ENCODE assay signal across 14 mouse cellular contexts in the genomic region with DNA sequence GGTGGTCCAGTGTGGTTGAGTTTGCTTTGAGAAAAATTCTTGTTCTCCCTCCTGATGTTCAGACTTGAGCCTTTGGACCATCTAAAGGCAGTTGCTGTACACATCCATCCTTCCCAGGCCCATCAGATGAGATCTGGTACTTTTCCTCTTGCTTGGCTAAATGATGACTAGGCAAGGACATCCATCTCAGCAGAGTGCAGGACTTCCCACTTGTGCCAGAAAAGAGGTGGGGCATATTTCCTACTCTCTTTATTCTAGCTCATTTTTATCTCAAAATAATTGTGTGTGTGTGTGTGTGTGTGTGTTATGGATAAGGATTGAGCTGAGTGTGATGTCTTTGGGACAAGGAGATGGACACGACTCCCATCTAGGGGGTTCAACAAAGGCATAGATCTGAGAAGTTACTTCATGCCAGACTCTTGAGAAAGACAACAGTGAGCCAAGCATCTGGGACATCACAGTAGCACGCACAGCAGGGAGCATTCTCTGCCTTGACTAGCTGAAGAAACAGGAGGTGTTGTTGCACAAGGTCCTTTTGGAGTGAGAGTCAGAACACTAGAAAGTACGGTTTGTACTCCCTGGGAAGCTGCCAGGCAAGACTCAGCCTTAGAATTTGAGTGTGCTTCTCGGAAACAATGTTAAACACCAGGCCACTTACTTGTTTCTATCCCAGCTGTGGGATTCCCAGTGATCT.
A peak's percentile ranks its signal among the peaks of the same experiment; 100 is the strongest.
DNase-seq lines count a peak whose midpoint lies in the region; ATAC-seq and TF ChIP-seq lines count a peak whose summit lies in the region.
"Had no signal": no experiment of that assay in that cellular context is flagged by ENCODE, and none has a peak within 500 bp of the region (broad histone marks: within the 10 kb centered on the region; RNA-seq: fewer than 3 reads in every experiment).

No protein-coding gene starts in this region.

- TF ChIP-seq CTCF in lung, embryonic 14.5 days (IDR thresholded peaks at IDR 0.05; ENCODE audit: low read depth): no peak; the same call in 1 of the 2 replicates
- TF ChIP-seq CTCF in small intestine, adult 2 months (IDR thresholded peaks at IDR 0.05; ENCODE audit: extremely low read depth, insufficient read length, insufficient replicate concordance, low read depth, low read length): no peak

- peak; percentile 79 to 82 for DNase-seq in adrenal gland, adult (ENCODE audit: inconsistent age in 2 of 2, low spot score in 1 of 2)
- DNase-seq in adrenal gland, postnatal 25 days: no peak
- no peak for DNase-seq in liver, embryonic 11.5 days (ENCODE audit: low spot score)
- peak; percentile 91 for DNase-seq in lung, embryonic 14.5 days
- no peak for DNase-seq in forebrain, embryonic 14.5 days (ENCODE audit: low spot score)
- no peak for DNase-seq in left cerebral cortex, adult 8-10 months (ENCODE audit: low spot score in 2 of 2)
- DNase-seq: liver, embryonic 13.5 days; right cerebral cortex, adult 18-20 months; thymus, postnatal 36 days had no signal

- H3K4me1 ChIP-seq in liver, embryonic 16.5 days (ENCODE audit: control insufficient read depth, low read depth, low read length): no peaks in the 10 kb centered on the region; the same call in 1 of the 2 replicates
- H3K4me1 ChIP-seq in liver, embryonic 11.5 days (replicated peaks; ENCODE audit: control insufficient read depth, insufficient read depth, low read length): no peaks in the 10 kb centered on the region
- H3K4me1 ChIP-seq in lung, embryonic 14.5 days (ENCODE audit: insufficient read depth): peaks cover 3% of the 10 kb centered on the region; the same call in 1 of the 2 replicates
- H3K4me1 ChIP-seq in small intestine, adult 2 months (ENCODE audit: control insufficient read depth, insufficient read depth, insufficient read length, low read length): 0 out of 2 replicates have a peak, but pooled peaks cover 2% of the 10 kb centered on the region
- no peaks in the 10 kb centered on the region for H3K4me1 ChIP-seq in forebrain, embryonic 14.5 days (ENCODE audit: control insufficient read depth, insufficient read depth, low read length)
- H3K4me1 ChIP-seq: intestine, embryonic 15.5 days had no signal

- ATAC-seq in liver, embryonic 16.5 days (ENCODE audit: low read depth): 0 out of 2 replicates have a peak, but pooled peaks have one; percentile 42
- no peak for ATAC-seq in liver, embryonic 11.5 days (replicated peaks; ENCODE audit: low FRiP score)
- ATAC-seq in lung, embryonic 14.5 days (ENCODE audit: insufficient read depth): peak; percentile 93
- ATAC-seq in forebrain, embryonic 14.5 days: no peak
- ATAC-seq: intestine, embryonic 15.5 days; midbrain, embryonic 15.5 days had no signal

- TF ChIP-seq POLR2A in small intestine, adult 2 months (IDR thresholded peaks at IDR 0.05; ENCODE audit: low read depth, low read length): no peak

- WGBS in liver, embryonic 16.5 days (ENCODE audit: insufficient replicate concordance): 44% methylated on average over 4 of the region's 4 CpGs
- WGBS in liver, embryonic 11.5 days: 80% methylated on average over 4 of the region's 4 CpGs
- 37% methylated on average over 4 of the region's 4 CpGs for WGBS in lung, embryonic 14.5 days
- 71% methylated on average over 4 of the region's 4 CpGs for WGBS in small intestine, adult 2 months
- WGBS in forebrain, embryonic 14.5 days: 77% methylated on average over 4 of the region's 4 CpGs

- no peak overlapping the region for H3K9ac ChIP-seq in liver, embryonic 16.5 days (ENCODE audit: low read depth, low read length)
- H3K9ac ChIP-seq in liver, embryonic 11.5 days (ENCODE audit: low read depth, low read length): no peak overlapping the region
- no peak overlapping the region for H3K9ac ChIP-seq in lung, embryonic 14.5 days
- no peak overlapping the region for H3K9ac ChIP-seq in forebrain, embryonic 14.5 days (ENCODE audit: low read length)
- H3K9ac ChIP-seq: intestine, embryonic 15.5 days; liver, embryonic 13.5 days; midbrain, embryonic 15.5 days; neural tube, embryonic 13.5 days had no signal

- no peak overlapping the region for H3K4me3 ChIP-seq in liver, embryonic 16.5 days (ENCODE audit: low read depth, low read length)
- no peak overlapping the region for H3K4me3 ChIP-seq in liver, embryonic 11.5 days (ENCODE audit: low read depth, low read length)
- H3K4me3 ChIP-seq in lung, embryonic 14.5 days (ENCODE audit: low read depth, low read length): no peak overlapping the region
- H3K4me3 ChIP-seq in small intestine, adult 2 months (ENCODE audit: low read depth, low read length): no peak overlapping the region
- no peak overlapping the region for H3K4me3 ChIP-seq in forebrain, embryonic 14.5 days (ENCODE audit: low read depth, low read length)
- H3K4me3 ChIP-seq: intestine, embryonic 15.5 days; liver, embryonic 13.5 days; midbrain, embryonic 15.5 days; neural tube, embryonic 13.5 days had no signal

- H3K36me3 ChIP-seq in liver, embryonic 16.5 days (ENCODE audit: control insufficient read depth, insufficient read depth): no peaks in the 10 kb centered on the region
- H3K36me3 ChIP-seq in liver, embryonic 11.5 days (ENCODE audit: control insufficient read depth, insufficient read depth, low read length): no peaks in the 10 kb centered on the region
- no peaks in the 10 kb centered on the region for H3K36me3 ChIP-seq in lung, embryonic 14.5 days (ENCODE audit: insufficient read depth)
- no peaks in the 10 kb centered on the region for H3K36me3 ChIP-seq in small intestine, adult 2 months (ENCODE audit: control insufficient read depth, insufficient read depth, low read length)
- no peaks in the 10 kb centered on the region for H3K36me3 ChIP-seq in forebrain, embryonic 14.5 days (ENCODE audit: control insufficient read depth, insufficient read depth, low read length)
- H3K36me3 ChIP-seq: intestine, embryonic 15.5 days; liver, embryonic 13.5 days; midbrain, embryonic 15.5 days; neural tube, embryonic 13.5 days had no signal

- H3K9me3 ChIP-seq in liver, embryonic 16.5 days (replicated peaks; ENCODE audit: control insufficient read depth, low read length): no peaks in the 10 kb centered on the region
- no peaks in the 10 kb centered on the region for H3K9me3 ChIP-seq in liver, embryonic 11.5 days (ENCODE audit: control insufficient read depth, low read length)
- no peaks in the 10 kb centered on the region for H3K9me3 ChIP-seq in lung, embryonic 14.5 days (ENCODE audit: low read depth, low read length)
- no peaks in the 10 kb centered on the region for H3K9me3 ChIP-seq in forebrain, embryonic 14.5 days (replicated peaks; ENCODE audit: control insufficient read depth, low read length)
- H3K9me3 ChIP-seq: intestine, embryonic 15.5 days; liver, embryonic 13.5 days; midbrain, embryonic 15.5 days; neural tube, embryonic 13.5 days had no signal

- H3K27me3 ChIP-seq in liver, embryonic 16.5 days (ENCODE audit: control insufficient read depth, insufficient read depth, low read depth, low read length): no peaks in the 10 kb centered on the region
- no peaks in the 10 kb centered on the region for H3K27me3 ChIP-seq in liver, embryonic 11.5 days (replicated peaks; ENCODE audit: control insufficient read depth, insufficient read depth, low read length)
- H3K27me3 ChIP-seq in lung, embryonic 14.5 days (ENCODE audit: insufficient read depth, low read length): no peaks in the 10 kb centered on the region
- no peaks in the 10 kb centered on the region for H3K27me3 ChIP-seq in small intestine, adult 2 months (ENCODE audit: control insufficient read depth, insufficient read depth, low read length)
- no peaks in the 10 kb centered on the region for H3K27me3 ChIP-seq in forebrain, embryonic 14.5 days (replicated peaks; ENCODE audit: control insufficient read depth, insufficient read depth, low read length)
- H3K27me3 ChIP-seq: intestine, embryonic 15.5 days; liver, embryonic 13.5 days; midbrain, embryonic 15.5 days; neural tube, embryonic 13.5 days had no signal

- no peak overlapping the region for H3K27ac ChIP-seq in liver, embryonic 16.5 days (ENCODE audit: low read length)
- H3K27ac ChIP-seq in liver, embryonic 11.5 days (ENCODE audit: low read depth, low read length): no peak overlapping the region
- peak overlapping the region; percentile 55 for H3K27ac ChIP-seq in lung, embryonic 14.5 days (ENCODE audit: low read depth)
- 0 out of 2 replicates have a peak overlapping the region, but pooled peaks have one; percentile 35 for H3K27ac ChIP-seq in small intestine, adult 2 months (ENCODE audit: insufficient read depth, low read depth, low read length)
- no peak overlapping the region for H3K27ac ChIP-seq in forebrain, embryonic 14.5 days (ENCODE audit: low read depth, low read length)
- H3K27ac ChIP-seq: intestine, embryonic 15.5 days; liver, embryonic 13.5 days; midbrain, embryonic 15.5 days; neural tube, embryonic 13.5 days had no signal

- no peak overlapping the region for H3K4me2 ChIP-seq in liver, embryonic 16.5 days (ENCODE audit: low read depth, low read length)
- H3K4me2 ChIP-seq in liver, embryonic 11.5 days: no peak overlapping the region
- H3K4me2 ChIP-seq in lung, embryonic 14.5 days: no peak overlapping the region
- H3K4me2 ChIP-seq in forebrain, embryonic 14.5 days (ENCODE audit: low read length): no peak overlapping the region
- H3K4me2 ChIP-seq: intestine, embryonic 15.5 days; liver, embryonic 13.5 days; midbrain, embryonic 15.5 days; neural tube, embryonic 13.5 days had no signal

Comparison
In these comparisons a context has a peak if more than half of its experiments do, and no peak if none do; other contexts are left out.
1. DNase-seq: peak in adrenal gland, adult (2 of 2) and lung, embryonic 14.5 days (single experiment); none in adrenal gland, postnatal 25 days (single experiment), liver, embryonic 11.5 days (single experiment), forebrain, embryonic 14.5 days (single experiment) and left cerebral cortex, adult 8-10 months (0 of 2).
2. ATAC-seq: peak in liver, embryonic 16.5 days (single experiment) and lung, embryonic 14.5 days (single experiment); none in liver, embryonic 11.5 days (single experiment) and forebrain, embryonic 14.5 days (single experiment).
3. H3K27ac ChIP-seq: peak in lung, embryonic 14.5 days (single experiment) and small intestine, adult 2 months (single experiment); none in liver, embryonic 16.5 days (single experiment), liver, embryonic 11.5 days (single experiment) and forebrain, embryonic 14.5 days (single experiment).